Mouse (Mus musculus) adipocyte (in vitro differentiated cells): ENCODE measurements at regions not wholly inside any gene's neighbourhood (a gene's known extent, or its start where the extent isn't known, plus 50 kb on each side); places are given as distances from the start of the nearest gene placed in this dataset.
"Not testable (repeated sequence)": the region's sequence is repeated elsewhere in the genome, so short reads cannot be mapped to it uniquely, and the experiment has no call there.

Experiments used
- DNase-seq: peaks from one replicate; pipeline ENCODE4 v3.0.0-alpha.2; 2016; ENCODE audit warnings: low spot score

- no peak for DNase-seq
Measured at GRCm38 (mm10) chr2:92664939-92665338, 65.4 kb downstream of the Chst1 start.

GRCm38 (mm10) chr2:92667192-92667591, 67.7 kb downstream of the Chst1 start:
- DNase-seq = no peak

GRCm38 (mm10) chr2:92667756-92668155, 68.2 kb downstream of the Chst1 start:
- peak; percentile 50 for DNase-seq

GRCm38 (mm10) chr2:92669431-92670081, 70.0 kb downstream of the Chst1 start:
- not testable (repeated sequence) for DNase-seq

- peak; percentile 94 for DNase-seq
Measured at GRCm38 (mm10) chr2:92671586-92671985, 72.1 kb downstream of the Chst1 start.

- no peak for DNase-seq
Measured at GRCm38 (mm10) chr2:92672106-92672505, 72.6 kb downstream of the Chst1 start.

GRCm38 (mm10) chr2:92673064-92673813, 73.7 kb downstream of the Chst1 start:
- DNase-seq = peak; percentile 30

GRCm38 (mm10) chr2:92673931-92674330, 74.4 kb downstream of the Chst1 start:
- DNase-seq = no peak

GRCm38 (mm10) chr2:92675247-92675646, 75.7 kb downstream of the Chst1 start:
- DNase-seq = no peak

- peak; percentile 32 for DNase-seq
Measured at GRCm38 (mm10) chr2:92678276-92678930, 78.9 kb downstream of the Chst1 start.

- no peak for DNase-seq
Measured at GRCm38 (mm10) chr2:92678999-92679704, 79.6 kb downstream of the Chst1 start.

GRCm38 (mm10) chr2:92682256-92682655, 82.7 kb downstream of the Chst1 start:
- no peak for DNase-seq

GRCm38 (mm10) chr2:92687702-92688101, 88.2 kb downstream of the Chst1 start:
- DNase-seq = no peak

GRCm38 (mm10) chr2:92689203-92689602, 89.7 kb downstream of the Chst1 start:
- no peak for DNase-seq

GRCm38 (mm10) chr2:92690304-92690703, 90.8 kb downstream of the Chst1 start:
- DNase-seq = no peak

- no peak for DNase-seq
Measured at GRCm38 (mm10) chr2:92691438-92691837, 91.9 kb downstream of the Chst1 start.

GRCm38 (mm10) chr2:92692623-92693022, 93.1 kb downstream of the Chst1 start:
- peak; percentile 38 for DNase-seq

- no peak for DNase-seq
Measured at GRCm38 (mm10) chr2:92693024-92693423, 93.5 kb downstream of the Chst1 start.

- DNase-seq = no peak
Measured at GRCm38 (mm10) chr2:92694797-92695196, 95.3 kb downstream of the Chst1 start.

GRCm38 (mm10) chr2:92695869-92696268, 96.4 kb downstream of the Chst1 start:
- DNase-seq = no peak

- no peak for DNase-seq
Measured at GRCm38 (mm10) chr2:92697721-92698120, 98.2 kb downstream of the Chst1 start.

- peak; percentile 52 for DNase-seq
Measured at GRCm38 (mm10) chr2:92699360-92699759, 99.9 kb downstream of the Chst1 start.
